Mouse (Mus musculus) liver, postnatal 0 days (tissue): Measurements from ENCODE around the gene Tns4. TPM values are rescaled to one million over a fixed set of nuclear protein-coding genes. Genes with fewer than 3 reads are reported as not detected.
A peak's percentile ranks its signal among the peaks of the same experiment; 100 is the strongest.

ENCODE experiments used
- ATAC-seq: fragments of 200-750 bp; cut with Nextera tagmentation; 2 replicates; pipeline ENCODE4 v1.8.0; 2017; ENCODE audit warnings: mild to moderate bottlenecking, moderate library complexity
- DNase-seq: peaks from one replicate; pipeline ENCODE4 v3.0.0-alpha.2; 2016
- H3K27ac ChIP-seq: fragments of 300-500 bp; sonication (generic); 2 replicates; pipeline ENCODE4 v1.5.1; 2014; ENCODE audit warnings: antibody characterized with exemption, moderate library complexity, mild to moderate bottlenecking, low read depth
- H3K27me3 ChIP-seq: fragments of 300-500 bp; sonication (generic); 2 replicates; pipeline ENCODE4 v1.6.1; 2014; ENCODE audit warnings: low read length, control low read depth, mixed read lengths; ENCODE audit not compliant: insufficient read depth
- H3K36me3 ChIP-seq: fragments of 300-500 bp; sonication (generic); replicated peaks from 2 replicates; pipeline ENCODE4 v1.6.1; 2014; ENCODE audit warnings: mild to moderate bottlenecking, control low read depth, low read length, moderate library complexity, mixed read lengths; ENCODE audit not compliant: insufficient read depth
- H3K4me1 ChIP-seq: fragments of 300-500 bp; sonication (generic); 2 replicates; pipeline ENCODE4 v1.6.1; 2014; ENCODE audit warnings: antibody characterized with exemption, mild to moderate bottlenecking, control low read depth; ENCODE audit not compliant: insufficient read depth
- H3K4me2 ChIP-seq: fragments of 300-500 bp; sonication (generic); 2 replicates; pipeline ENCODE4 v1.6.1; 2014; ENCODE audit warnings: low read depth, mild to moderate bottlenecking, low read length, moderate library complexity, mixed read lengths
- H3K4me3 ChIP-seq: fragments of 300-500 bp; sonication (generic); 2 replicates; pipeline ENCODE4 v1.5.1; 2014; ENCODE audit warnings: low read depth, low read length
- H3K9ac ChIP-seq: fragments of 300-500 bp; sonication (generic); replicated peaks from 2 replicates; pipeline ENCODE4 v1.6.1; 2014; ENCODE audit warnings: mild to moderate bottlenecking, moderate library complexity
- H3K9me3 ChIP-seq: fragments of 300-500 bp; sonication (generic); 2 replicates; pipeline ENCODE4 v1.6.1; 2016; ENCODE audit warnings: mild to moderate bottlenecking, control low read depth, low read length, mixed read lengths
- CTCF ChIP-seq: sonication (generic); IDR thresholded peaks from 2 replicates; pipeline ENCODE4 v1.5.1; 2016; ENCODE audit warnings: antibody characterized with exemption, low read depth
- EP300 ChIP-seq: IDR thresholded peaks from 2 replicates; pipeline ENCODE4 v1.6.1; 2016; ENCODE audit warnings: antibody characterized with exemption, low read depth, mild to moderate bottlenecking
- WGBS: fragments of 180-500 bp; shearing (Covaris S2); extraction: QIAGEN DNeasy Blood & Tissue Kit; methylation state at CpG from one replicate; pipeline ENCODE4 v1.1.7; 2014; ENCODE audit not compliant: insufficient replicate concordance; 5-methylcytosine and 5-hydroxymethylcytosine counted together
- polyA plus RNA-seq: library from polyadenylated mRNA; unstranded; fragments of >200 nt; fragmentation: Nextera tagmentation; extraction: Ambion mirVana; gene quantifications from 2 replicates; pipeline ENCODE4 v1.2.1, GENCODE M21; 2015

The Tns4 gene
- polyA plus RNA-seq, 1 experiment from 2014 or later, result 0.31 TPM

- Histone ChIP-seq H3K9me3 (no peaks in the 10 kb centered on the region), H3K4me2 (peak overlapping the region; percentile 50), H3K4me3 (no peak overlapping the region), H3K36me3 (peaks cover 42% of the 10 kb centered on the region), H3K4me1 (peaks cover 21% of the 10 kb centered on the region), H3K27me3 (no peaks in the 10 kb centered on the region), H3K9ac (peak overlapping the region; percentile 58; the same call in 1 of the 2 replicates), H3K27ac (peak overlapping the region; percentile 94)
- TF ChIP-seq CTCF (no peak), EP300 (no peak)
- DNase-seq (peak; percentile 59), ATAC-seq (no peak)
- 54% methylated on average over 5 of the region's 5 CpGs for WGBS
These were observed 42.0 kb downstream of the Tns4 start for GRCm38 (mm10) chr11:99047120-99047519.

- DNase-seq, result peak; percentile 68
- 59% methylated on average over 12 of the region's 12 CpGs for WGBS
- ATAC-seq, result peak; percentile 86
These were observed 43.8 kb downstream of the Tns4 start for GRCm38 (mm10) chr11:99045159-99045889.

GRCm38 (mm10) chr11:99044306-99044705 is 44.8 kb downstream of the Tns4 start:
- WGBS, result 46% methylated on average over 5 of the region's 5 CpGs
- Histone ChIP-seq H3K36me3 (peaks cover 18% of the 10 kb centered on the region), H3K4me1 (peaks cover 31% of the 10 kb centered on the region), H3K4me2 (peak overlapping the region; percentile 55), H3K9me3 (no peaks in the 10 kb centered on the region), H3K27me3 (peaks cover 9% of the 10 kb centered on the region), H3K4me3 (no peak overlapping the region), H3K27ac (peak overlapping the region; percentile 94), H3K9ac (peak overlapping the region; percentile 30; the same call in 1 of the 2 replicates)
- ATAC-seq, result peak; percentile 47
- DNase-seq, result peak; percentile 58
- peak; percentile 88 for TF ChIP-seq EP300
- no peak for TF ChIP-seq CTCF

More at GRCm38 (mm10) chr11:99045159-99045889, 43.8 kb downstream of the Tns4 start:
- peaks cover 9% of the 10 kb centered on the region for H3K27me3 ChIP-seq
- peak overlapping the region; percentile 55 for H3K4me2 ChIP-seq
- no peak for TF ChIP-seq CTCF
- TF ChIP-seq EP300, result peak; percentile 61
- H3K9me3 ChIP-seq, result no peaks in the 10 kb centered on the region
- peak overlapping the region; percentile 94 for H3K27ac ChIP-seq
- peaks cover 26% of the 10 kb centered on the region for H3K36me3 ChIP-seq
- peak overlapping the region; percentile 58 for H3K9ac ChIP-seq
- H3K4me1 ChIP-seq, result peaks cover 30% of the 10 kb centered on the region
- no peak overlapping the region for H3K4me3 ChIP-seq

GRCm38 (mm10) chr11:99043632-99044031 is 45.5 kb downstream of the Tns4 start:
- peaks cover 11% of the 10 kb centered on the region for H3K36me3 ChIP-seq
- TF ChIP-seq CTCF (peak; percentile 40), EP300 (no peak)
- H3K9me3 ChIP-seq, result no peaks in the 10 kb centered on the region
- H3K9ac ChIP-seq, result no peak overlapping the region
- DNase-seq (no peak), ATAC-seq (no peak)
- 0 out of 2 replicates have a peak overlapping the region, but pooled peaks have one; percentile 3 for H3K4me3 ChIP-seq
- H3K27ac ChIP-seq, result peak overlapping the region; percentile 94
- H3K27me3 ChIP-seq, result peaks cover 9% of the 10 kb centered on the region
- 40% methylated on average over 6 of the region's 6 CpGs for WGBS
- H3K4me2 ChIP-seq, result peak overlapping the region; percentile 55
- peaks cover 31% of the 10 kb centered on the region for H3K4me1 ChIP-seq

- TF ChIP-seq EP300 (no peak), CTCF (no peak)
- Histone ChIP-seq H3K9me3 (no peaks in the 10 kb centered on the region), H3K4me3 (peak overlapping the region; percentile 75), H3K4me2 (peak overlapping the region; percentile 89), H3K9ac (peak overlapping the region; percentile 86), H3K36me3 (peaks cover 5% of the 10 kb centered on the region), H3K27me3 (peaks cover 9% of the 10 kb centered on the region), H3K27ac (peak overlapping the region; percentile 87), H3K4me1 (peaks cover 31% of the 10 kb centered on the region)
- DNase-seq (peak; percentile 34), ATAC-seq (no peak)
- 7% methylated on average over 12 of the region's 12 CpGs for WGBS
These were observed 46.2 kb downstream of the Tns4 start for GRCm38 (mm10) chr11:99042834-99043431.
